In genomic region chr13:41737628-41738309, GRCm38 (mm10) we compare ENCODE assay signal across 8 mouse cellular contexts.
DNase-seq lines count a peak whose midpoint lies in the region; ATAC-seq and TF ChIP-seq lines count a peak whose summit lies in the region.

No protein-coding gene starts in this region.

- no peaks in the 10 kb centered on the region for H3K36me3 ChIP-seq in heart, adult 2 months (ENCODE audit: control insufficient read depth, insufficient read depth, low read length)
- H3K36me3 ChIP-seq in lung, embryonic 14.5 days (ENCODE audit: insufficient read depth) = no peaks in the 10 kb centered on the region

- H3K4me3 ChIP-seq in heart, adult 2 months = no peak overlapping the region
- no peak overlapping the region for H3K4me3 ChIP-seq in lung, embryonic 14.5 days (ENCODE audit: low read depth, low read length)

- no peak for TF ChIP-seq CTCF in heart, adult 2 months (IDR thresholded peaks at IDR 0.05)
- no peak for TF ChIP-seq CTCF in lung, embryonic 14.5 days (IDR thresholded peaks at IDR 0.05; ENCODE audit: low read depth)

- peak overlapping the region; percentile 4; the same call in 1 of the 2 replicates for H3K27ac ChIP-seq in heart, adult 2 months
- peak overlapping the region; percentile 80 for H3K27ac ChIP-seq in lung, embryonic 14.5 days (ENCODE audit: low read depth)

- TF ChIP-seq POLR2A in heart, adult 2 months (IDR thresholded peaks at IDR 0.05; ENCODE audit: insufficient read depth, low read depth, low read length) = no peak

- peak; percentile 23 for DNase-seq in embryo, embryonic 10 days (ENCODE audit: low spot score)
- no peak for DNase-seq in embryo, embryonic 9.5 days (ENCODE audit: extremely low spot score)
- peak; percentile 20 for DNase-seq in cerebellum, adult 9-11 months
- peak; percentile 34 to 63 for DNase-seq in heart, adult 2 months
- peak; percentile 71 for DNase-seq in lung, embryonic 14.5 days
- DNase-seq in adrenal gland, postnatal 25 days = no peak
- DNase-seq in spleen, postnatal 4 days (ENCODE audit: low spot score in 2 of 2) = no peak
- DNase-seq in B cell, adult 2 months = no peak

- H3K9me3 ChIP-seq in lung, embryonic 14.5 days (ENCODE audit: low read depth, low read length) = no peaks in the 10 kb centered on the region

- H3K27me3 ChIP-seq in heart, adult 2 months (ENCODE audit: control insufficient read depth, insufficient read depth, low read length) = no peaks in the 10 kb centered on the region
- no peaks in the 10 kb centered on the region for H3K27me3 ChIP-seq in lung, embryonic 14.5 days (ENCODE audit: insufficient read depth, low read length)

- no peak for TF ChIP-seq EP300 in heart, adult 2 months (IDR thresholded peaks at IDR 0.05; ENCODE audit: insufficient read depth, low read depth, low read length)

- intact Hi-C loops in heart, adult 2 months (cut with DNase I) = no loop called here

- 36% methylated on average over 10 of the region's 10 CpGs for WGBS in heart, adult 2 months
- WGBS in lung, embryonic 14.5 days = 53% methylated on average over 10 of the region's 10 CpGs

- H3K79me2 ChIP-seq in heart, adult 2 months (replicated peaks; ENCODE audit: control insufficient read depth, insufficient read depth, low read length) = no peaks in the 10 kb centered on the region

- peak; percentile 86 for ATAC-seq in lung, embryonic 14.5 days (ENCODE audit: insufficient read depth)

- no peak overlapping the region for H3K4me2 ChIP-seq in lung, embryonic 14.5 days

- no peak overlapping the region for H3K9ac ChIP-seq in heart, adult 2 months (ENCODE audit: low read depth, low read length)
- no peak overlapping the region for H3K9ac ChIP-seq in lung, embryonic 14.5 days

- peaks cover 2% of the 10 kb centered on the region; the same call in 1 of the 2 replicates for H3K4me1 ChIP-seq in heart, adult 2 months (ENCODE audit: control insufficient read depth, insufficient read depth, low read length)
- 0 out of 2 replicates have a peak, but pooled peaks cover 3% of the 10 kb centered on the region for H3K4me1 ChIP-seq in lung, embryonic 14.5 days (ENCODE audit: insufficient read depth)

Comparison
In these comparisons a context has a peak if more than half of its experiments do, and no peak if none do; other contexts are left out.
1. DNase-seq: peak in embryo, embryonic 10 days (single experiment), cerebellum, adult 9-11 months (single experiment), heart, adult 2 months (2 of 2) and lung, embryonic 14.5 days (single experiment); none in embryo, embryonic 9.5 days (single experiment), adrenal gland, postnatal 25 days (single experiment), spleen, postnatal 4 days (0 of 2) and B cell, adult 2 months (0 of 2).